Mouse (Mus musculus): ENCODE measurements around the gene Papola.
A peak's percentile ranks its signal among the peaks of the same experiment; 100 is the strongest.

The Papola gene

GRCm38 (mm10) chr12:105784196-105784999 lies at the start of gene Papola:
Papola (plus strand) TSS chr12:105784694.
- DNase-seq (ENCODE audit: extremely low spot score, low spot score) = peak; percentile 96

- no peak for DNase-seq (ENCODE audit: extremely low spot score, low spot score)
Observed at GRCm38 (mm10) chr12:105735226-105735888, 49.1 kb upstream of the Papola start.

GRCm38 (mm10) chr12:105735889-105736251 lies 48.6 kb upstream of the Papola start:
- no peak for DNase-seq (ENCODE audit: extremely low spot score, low spot score)

- DNase-seq (ENCODE audit: extremely low spot score, low spot score) = no peak
Observed at GRCm38 (mm10) chr12:105738316-105739096, 46.0 kb upstream of the Papola start.

GRCm38 (mm10) chr12:105739656-105740055 lies 44.8 kb upstream of the Papola start:
- DNase-seq (ENCODE audit: extremely low spot score, low spot score) = no peak

- no peak for DNase-seq (ENCODE audit: extremely low spot score, low spot score)
Observed at GRCm38 (mm10) chr12:105748114-105748513, 36.4 kb upstream of the Papola start.

- DNase-seq (ENCODE audit: extremely low spot score, low spot score) = no peak
Observed at GRCm38 (mm10) chr12:105753813-105754212, 30.7 kb upstream of the Papola start.

GRCm38 (mm10) chr12:105757816-105758497 lies 26.5 kb upstream of the Papola start:
- DNase-seq (ENCODE audit: extremely low spot score, low spot score) = peak; percentile 33

- no peak for DNase-seq (ENCODE audit: extremely low spot score, low spot score)
Observed at GRCm38 (mm10) chr12:105758911-105759310, 25.6 kb upstream of the Papola start.

- DNase-seq (ENCODE audit: extremely low spot score, low spot score) = peak; percentile 33
Observed at GRCm38 (mm10) chr12:105759849-105760478, 24.5 kb upstream of the Papola start.

GRCm38 (mm10) chr12:105761171-105761570 lies 23.3 kb upstream of the Papola start:
- no peak for DNase-seq (ENCODE audit: extremely low spot score, low spot score)

GRCm38 (mm10) chr12:105761629-105762028 lies 22.9 kb upstream of the Papola start:
- DNase-seq (ENCODE audit: extremely low spot score, low spot score) = no peak

- no peak for DNase-seq (ENCODE audit: extremely low spot score, low spot score)
Observed at GRCm38 (mm10) chr12:105769700-105770099, 14.8 kb upstream of the Papola start.

GRCm38 (mm10) chr12:105774871-105775270 lies 9.6 kb upstream of the Papola start:
- DNase-seq (ENCODE audit: extremely low spot score, low spot score) = no peak

- DNase-seq (ENCODE audit: extremely low spot score, low spot score) = no peak
Observed at GRCm38 (mm10) chr12:105777651-105778050, 6.8 kb upstream of the Papola start.

GRCm38 (mm10) chr12:105785000-105785774 lies 693 bp downstream of the Papola start:
- no peak for DNase-seq (ENCODE audit: extremely low spot score, low spot score)

- no peak for DNase-seq (ENCODE audit: extremely low spot score, low spot score)
Observed at GRCm38 (mm10) chr12:105786113-105786512, 1.6 kb downstream of the Papola start.

GRCm38 (mm10) chr12:105787626-105788025 lies 3.1 kb downstream of the Papola start:
- DNase-seq (ENCODE audit: extremely low spot score, low spot score) = no peak

GRCm38 (mm10) chr12:105789885-105790284 lies 5.4 kb downstream of the Papola start:
- no peak for DNase-seq (ENCODE audit: extremely low spot score, low spot score)

GRCm38 (mm10) chr12:105794896-105795295 lies 10.4 kb downstream of the Papola start:
- DNase-seq (ENCODE audit: extremely low spot score, low spot score) = no peak

All from neural tube, embryonic 10.5 days (tissue).